Mouse (Mus musculus) heart, embryonic 13.5 days (tissue): Measurements from ENCODE around the gene Rflnb. TPM values are rescaled to one million over a fixed set of nuclear protein-coding genes. Genes with fewer than 3 reads are reported as not detected.
A peak's percentile ranks its signal among the peaks of the same experiment; 100 is the strongest.

Experiments used
- ATAC-seq: fragments of 200-750 bp; cut with Nextera tagmentation; 2 replicates; pipeline ENCODE4 v1.8.0; 2017; ENCODE audit warnings: moderate TSS enrichment; ENCODE audit not compliant: insufficient number of reproducible peaks, low FRiP score, low TSS enrichment; ENCODE audit errors: extremely low read depth
- H3K27ac ChIP-seq: fragments of 300-500 bp; sonication (generic); replicated peaks from 2 replicates; pipeline ENCODE4 v1.5.1; 2015; ENCODE audit warnings: moderate library complexity, mild to moderate bottlenecking, inconsistent platforms
- H3K27me3 ChIP-seq: fragments of 300-500 bp; sonication (generic); replicated peaks from 2 replicates; pipeline ENCODE4 v1.6.1; 2015; ENCODE audit warnings: mild to moderate bottlenecking, inconsistent platforms
- H3K36me3 ChIP-seq: fragments of 300-500 bp; sonication (generic); 2 replicates; pipeline ENCODE4 v1.6.1; 2015; ENCODE audit warnings: mild to moderate bottlenecking, inconsistent platforms
- H3K4me1 ChIP-seq: fragments of 300-500 bp; sonication (generic); 2 replicates; pipeline ENCODE4 v1.6.1; 2015; ENCODE audit warnings: inconsistent platforms
- H3K4me2 ChIP-seq: fragments of 300-500 bp; sonication (generic); 2 replicates; pipeline ENCODE4 v1.6.1; 2015; ENCODE audit warnings: inconsistent platforms, mild to moderate bottlenecking, moderate library complexity
- H3K4me3 ChIP-seq: fragments of 300-500 bp; sonication (generic); 2 replicates; pipeline ENCODE4 v1.5.1; 2015; ENCODE audit warnings: moderate library complexity, mild to moderate bottlenecking, inconsistent platforms
- H3K9ac ChIP-seq: fragments of 300-500 bp; sonication (generic); 2 replicates; pipeline ENCODE4 v1.6.1; 2015; ENCODE audit warnings: inconsistent platforms, mild to moderate bottlenecking, moderate library complexity
- H3K9me3 ChIP-seq: fragments of 300-500 bp; sonication (generic); 2 replicates; pipeline ENCODE4 v1.6.1; 2016; ENCODE audit warnings: inconsistent platforms
- WGBS: fragments of 180-500 bp; shearing (Covaris S2); methylation state at CpG from one replicate; pipeline ENCODE4 v1.1.7; 2015; ENCODE audit warnings: mixed read lengths; 5-methylcytosine and 5-hydroxymethylcytosine counted together
- polyA plus RNA-seq: library from polyadenylated mRNA; unstranded; fragments of >200 nt; fragmentation: Nextera tagmentation; extraction: Ambion mirVana; gene quantifications from 2 replicates; pipeline ENCODE4 v1.2.1, GENCODE M21; 2015

Rflnb gene
- polyA plus RNA-seq: 9.5 and 10.7 TPM in 2 replicates

GRCm38 (mm10) chr11:76027139-76028071 lies at the start of gene Rflnb:
TSS of gene Rflnb (minus strand) at chr11:76027782.
- Histone ChIP-seq H3K27me3 (peaks cover 25% of the 10 kb centered on the region), H3K9me3 (no peaks in the 10 kb centered on the region), H3K4me1 (peaks cover 24% of the 10 kb centered on the region), H3K4me3 (peak within 1 kb of the TSS; percentile 85), H3K4me2 (peak within 1 kb of the TSS; percentile 94), H3K36me3 (peaks cover 3% of the 10 kb centered on the region; the same call in 1 of the 2 replicates), H3K27ac (peak within 1 kb of the TSS; percentile 53), H3K9ac (peak within 1 kb of the TSS; percentile 87)
- ATAC-seq: peak; percentile 76
- WGBS: under 1% methylated on average over 97 of the region's 112 CpGs

- no peak overlapping the region for H3K4me3 ChIP-seq
- H3K27ac ChIP-seq: no peak overlapping the region
- H3K27me3 ChIP-seq: no peaks in the 10 kb centered on the region
- no peak overlapping the region for H3K9ac ChIP-seq
- H3K4me1 ChIP-seq: peaks cover 17% of the 10 kb centered on the region
- no peaks in the 10 kb centered on the region for H3K9me3 ChIP-seq
- ATAC-seq: no peak
- H3K4me2 ChIP-seq: no peak overlapping the region
- peaks cover 62% of the 10 kb centered on the region for H3K36me3 ChIP-seq
- 74% methylated on average over 6 of the region's 6 CpGs for WGBS
These were observed 49.8 kb upstream of the Rflnb start for GRCm38 (mm10) chr11:76077341-76077740.

- H3K4me2 ChIP-seq: no peak overlapping the region
- ATAC-seq: no peak
- H3K9ac ChIP-seq: no peak overlapping the region
- peaks cover 17% of the 10 kb centered on the region for H3K4me1 ChIP-seq
- peaks cover 41% of the 10 kb centered on the region for H3K36me3 ChIP-seq
- WGBS: 70% methylated on average over 11 of the region's 11 CpGs
- H3K27me3 ChIP-seq: no peaks in the 10 kb centered on the region
- H3K4me3 ChIP-seq: no peak overlapping the region
- H3K9me3 ChIP-seq: no peaks in the 10 kb centered on the region
- H3K27ac ChIP-seq: no peak overlapping the region
These were observed 46.9 kb upstream of the Rflnb start for GRCm38 (mm10) chr11:76074296-76075093.

GRCm38 (mm10) chr11:76069816-76070215 lies 42.2 kb upstream of the Rflnb start:
- peaks cover 25% of the 10 kb centered on the region for H3K36me3 ChIP-seq
- no peak for ATAC-seq
- 82% methylated on average over 6 of the region's 6 CpGs for WGBS
- H3K27me3 ChIP-seq: no peaks in the 10 kb centered on the region
- H3K9ac ChIP-seq: no peak overlapping the region
- no peaks in the 10 kb centered on the region for H3K9me3 ChIP-seq
- H3K4me3 ChIP-seq: no peak overlapping the region
- H3K4me2 ChIP-seq: no peak overlapping the region
- H3K27ac ChIP-seq: no peak overlapping the region
- H3K4me1 ChIP-seq: peaks cover 30% of the 10 kb centered on the region

- Histone ChIP-seq H3K27me3 (no peaks in the 10 kb centered on the region), H3K9ac (no peak overlapping the region), H3K4me3 (no peak overlapping the region), H3K4me1 (peaks cover 16% of the 10 kb centered on the region), H3K36me3 (peaks cover 35% of the 10 kb centered on the region), H3K9me3 (no peaks in the 10 kb centered on the region), H3K27ac (no peak overlapping the region), H3K4me2 (no peak overlapping the region)
- 81% methylated on average over 15 of the region's 15 CpGs for WGBS
- ATAC-seq: no peak
These were observed 39.1 kb upstream of the Rflnb start for GRCm38 (mm10) chr11:76066563-76067156.

- Histone ChIP-seq H3K27me3 (no peaks in the 10 kb centered on the region), H3K4me3 (no peak overlapping the region), H3K9ac (no peak overlapping the region), H3K36me3 (peaks cover 35% of the 10 kb centered on the region), H3K27ac (no peak overlapping the region), H3K9me3 (no peaks in the 10 kb centered on the region), H3K4me2 (no peak overlapping the region), H3K4me1 (peaks cover 16% of the 10 kb centered on the region)
- 74% methylated on average over 9 of the region's 9 CpGs for WGBS
- no peak for ATAC-seq
These were observed 38.0 kb upstream of the Rflnb start for GRCm38 (mm10) chr11:76065521-76066095.

GRCm38 (mm10) chr11:76064411-76064810 lies 36.8 kb upstream of the Rflnb start:
- H3K27ac ChIP-seq: no peak overlapping the region
- H3K27me3 ChIP-seq: no peaks in the 10 kb centered on the region
- H3K4me3 ChIP-seq: no peak overlapping the region
- no peak overlapping the region for H3K4me2 ChIP-seq
- H3K9ac ChIP-seq: no peak overlapping the region
- H3K4me1 ChIP-seq: peaks cover 27% of the 10 kb centered on the region
- 80% methylated on average over 7 of the region's 7 CpGs for WGBS
- no peak for ATAC-seq
- peaks cover 35% of the 10 kb centered on the region for H3K36me3 ChIP-seq
- no peaks in the 10 kb centered on the region for H3K9me3 ChIP-seq

- no peak overlapping the region for H3K27ac ChIP-seq
- 87% methylated on average over 2 of the region's 2 CpGs for WGBS
These were observed 33.3 kb upstream of the Rflnb start for GRCm38 (mm10) chr11:76060906-76061305.

GRCm38 (mm10) chr11:76059971-76060370 lies 32.4 kb upstream of the Rflnb start:
- Histone ChIP-seq H3K36me3 (peaks cover 35% of the 10 kb centered on the region), H3K27me3 (no peaks in the 10 kb centered on the region), H3K9ac (no peak overlapping the region), H3K4me2 (no peak overlapping the region), H3K27ac (no peak overlapping the region), H3K4me1 (peaks cover 17% of the 10 kb centered on the region), H3K4me3 (no peak overlapping the region), H3K9me3 (no peaks in the 10 kb centered on the region)
- no peak for ATAC-seq
- 59% methylated on average over 7 of the region's 7 CpGs for WGBS

More at GRCm38 (mm10) chr11:76060906-76061305, 33.3 kb upstream of the Rflnb start:
- H3K36me3 ChIP-seq: peaks cover 36% of the 10 kb centered on the region
- H3K9me3 ChIP-seq: no peaks in the 10 kb centered on the region
- no peak overlapping the region for H3K4me3 ChIP-seq
- no peaks in the 10 kb centered on the region for H3K27me3 ChIP-seq
- no peak overlapping the region for H3K4me2 ChIP-seq
- H3K4me1 ChIP-seq: peaks cover 26% of the 10 kb centered on the region
- H3K9ac ChIP-seq: no peak overlapping the region
- no peak for ATAC-seq

- H3K9ac ChIP-seq: no peak overlapping the region
- WGBS: 25% methylated on average over 3 of the region's 3 CpGs
- no peak overlapping the region for H3K4me3 ChIP-seq
- no peak overlapping the region for H3K27ac ChIP-seq
- H3K9me3 ChIP-seq: no peaks in the 10 kb centered on the region
- peaks cover 21% of the 10 kb centered on the region for H3K36me3 ChIP-seq
- no peak overlapping the region for H3K4me2 ChIP-seq
- no peaks in the 10 kb centered on the region for H3K27me3 ChIP-seq
- peaks cover 13% of the 10 kb centered on the region for H3K4me1 ChIP-seq
- no peak for ATAC-seq
These were observed 28.9 kb upstream of the Rflnb start for GRCm38 (mm10) chr11:76056487-76056886.

GRCm38 (mm10) chr11:76052496-76052895 lies 24.9 kb upstream of the Rflnb start:
- no peaks in the 10 kb centered on the region for H3K9me3 ChIP-seq
- peaks cover 14% of the 10 kb centered on the region; the same call in 1 of the 2 replicates for H3K36me3 ChIP-seq
- H3K4me2 ChIP-seq: no peak overlapping the region
- no peak overlapping the region for H3K4me3 ChIP-seq
- no peak overlapping the region for H3K27ac ChIP-seq
- H3K9ac ChIP-seq: no peak overlapping the region
- no peaks in the 10 kb centered on the region for H3K4me1 ChIP-seq
- no peak for ATAC-seq
- 81% methylated on average over 5 of the region's 5 CpGs for WGBS
- H3K27me3 ChIP-seq: no peaks in the 10 kb centered on the region
